ENCODE assay signal across 10 mouse cellular contexts in the genomic region with DNA sequence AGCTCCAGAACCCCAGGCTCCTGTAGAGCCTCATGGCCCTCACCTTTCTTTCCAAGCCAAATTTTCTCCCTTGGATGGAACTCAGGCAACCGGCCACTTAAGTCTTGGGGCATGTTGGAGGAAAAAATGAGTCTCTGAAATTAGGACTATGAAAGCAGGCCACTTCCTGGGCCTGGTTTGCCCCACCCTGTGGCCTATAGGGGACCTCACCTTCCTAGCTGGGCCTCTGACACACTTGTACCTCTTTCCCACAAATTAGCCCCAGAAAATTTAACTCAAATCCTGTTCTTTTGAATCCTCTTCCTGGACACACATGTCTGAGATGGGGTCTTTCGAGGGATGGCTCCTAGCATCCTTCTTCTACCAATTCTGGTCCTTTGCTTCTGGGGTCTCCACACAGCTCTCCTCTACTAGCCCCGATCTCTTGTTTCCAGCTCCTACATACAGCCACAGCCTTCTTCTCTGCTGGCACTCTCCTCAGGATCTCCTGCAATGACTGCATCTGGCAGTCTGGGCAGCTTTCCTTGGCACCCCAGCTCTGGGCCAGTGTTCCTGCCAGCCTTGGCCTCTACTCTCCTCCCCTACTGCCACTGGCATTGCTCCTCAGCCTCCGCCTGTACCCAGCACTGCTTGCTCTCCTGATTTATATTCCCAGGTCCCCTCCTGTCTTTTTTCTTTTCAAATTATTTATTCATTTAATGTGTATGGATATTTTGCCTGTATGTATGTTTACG. TPM values are rescaled to one million over a fixed set of nuclear protein-coding genes. Genes with fewer than 3 reads are reported as not detected.
DNase-seq lines count a peak whose midpoint lies in the region; ATAC-seq and TF ChIP-seq lines count a peak whose summit lies in the region.
"Had no signal": no experiment of that assay in that cellular context is flagged by ENCODE, and none has a peak within 500 bp of the region (broad histone marks: within the 10 kb centered on the region; RNA-seq: fewer than 3 reads in every experiment).

No protein-coding gene starts in this region.

- ATAC-seq in heart, embryonic 11.5 days (replicated peaks; ENCODE audit: insufficient number of reproducible peaks, low FRiP score, low TSS enrichment) = no peak
- ATAC-seq in granulocyte monocyte progenitor cell, adult 5-6 weeks (replicated peaks; ENCODE audit: poor library complexity, severe bottlenecking) = no peak
- no peak for ATAC-seq in activated CD4-positive, CD25-positive, alpha-beta regulatory T cell, adult 4 months
- ATAC-seq in megakaryocyte progenitor cell, adult 5-6 weeks (replicated peaks; ENCODE audit: poor library complexity) = no peak

- H3K27me3 ChIP-seq in CH12.LX (replicated peaks) = no peaks in the 10 kb centered on the region
- no peaks in the 10 kb centered on the region for H3K27me3 ChIP-seq in heart, embryonic 11.5 days (ENCODE audit: control insufficient read depth, insufficient read depth, low read length)
- H3K27me3 ChIP-seq: megakaryocyte, embryonic 14.5 days had no signal

- H3K9ac ChIP-seq in CH12.LX (ENCODE audit: insufficient read depth, low read depth) = no peak overlapping the region
- H3K9ac ChIP-seq in heart, embryonic 11.5 days (ENCODE audit: low read depth, low read length) = no peak overlapping the region

- in situ Hi-C loops in CH12.LX (cut with MboI; ENCODE audit: low pct_ligation_motif_present, low pct_unique_long_range_greater_than_20kb, low sequenced_read_pairs) = no loop called here

- TF ChIP-seq POLR2A in CH12.LX (IDR thresholded peaks at IDR 0.05; ENCODE audit: low read depth, low read length) = no peak

- peak; percentile 98 for DNase-seq in heart, adult 11 months
- DNase-seq in heart, postnatal 4 days = no peak
- DNase-seq in CH12.LX (ENCODE audit: extremely low read depth) = no peak
- peak; percentile 93 for DNase-seq in cerebellum, adult 9-11 months
- DNase-seq: kidney, adult 11 months had no signal

- no peaks in the 10 kb centered on the region for H3K9me3 ChIP-seq in CH12.LX (replicated peaks; ENCODE audit: low read length)
- H3K9me3 ChIP-seq in heart, embryonic 11.5 days (replicated peaks; ENCODE audit: control insufficient read depth, low read length) = no peaks in the 10 kb centered on the region
- H3K9me3 ChIP-seq: megakaryocyte, embryonic 14.5 days had no signal

- no peak overlapping the region for H3K27ac ChIP-seq in CH12.LX (ENCODE audit: insufficient read depth, low read depth)
- peak overlapping the region; percentile 82 for H3K27ac ChIP-seq in heart, embryonic 11.5 days (ENCODE audit: low read depth, low read length)

- 0 out of 2 replicates have a peak, but pooled peaks have one; percentile 11 for TF ChIP-seq EP300 in CH12.LX (IDR thresholded peaks at IDR 0.05; ENCODE audit: low read length)

- no peak for TF ChIP-seq CTCF in CH12.LX (conservative IDR thresholded peaks at IDR 0.05 in 1 of 2, IDR thresholded peaks at IDR 0.05 in 1 of 2; ENCODE audit: low read depth in 2 of 2, low read length in 2 of 2)

- no peak for TF ChIP-seq RAD21 in CH12.LX (IDR thresholded peaks at IDR 0.05; ENCODE audit: low read depth, low read length)

- H3K4me2 ChIP-seq in CH12.LX (ENCODE audit: insufficient read depth, low read depth, poor library complexity, severe bottlenecking) = no peak overlapping the region
- peak overlapping the region; percentile 37; the same call in 1 of the 2 replicates for H3K4me2 ChIP-seq in heart, embryonic 11.5 days

- WGBS in heart, embryonic 11.5 days (ENCODE audit: insufficient replicate concordance) = 86% methylated on average over 5 of the region's 5 CpGs

- H3K36me3 ChIP-seq in CH12.LX (replicated peaks in 1 of 2; ENCODE audit: control insufficient read depth in 1 of 2, insufficient read depth in 1 of 2, low read length in 1 of 2) = no peaks in the 10 kb centered on the region
- peaks cover 5% of the 10 kb centered on the region; the same call in 1 of the 2 replicates for H3K36me3 ChIP-seq in heart, embryonic 11.5 days (ENCODE audit: control insufficient read depth, insufficient read depth, low read length)

- H3K4me1 ChIP-seq in CH12.LX (ENCODE audit: control insufficient read depth in 1 of 2, insufficient read depth in 2 of 2) = peaks cover 32 to 78% of the 10 kb centered on the region in 2 experiments
- peaks cover 71% of the 10 kb centered on the region for H3K4me1 ChIP-seq in heart, embryonic 11.5 days (ENCODE audit: control insufficient read depth, insufficient read depth, low read length)

- dilution Hi-C loops in CH12.LX (cut with MboI; ENCODE audit: extremely low pct_ligation_motif_present, extremely low pct_unique_long_range_greater_than_20kb, low sequenced_read_pairs) = no loop called here

- no peak overlapping the region for H3K4me3 ChIP-seq in CH12.LX (replicated peaks in 1 of 3; ENCODE audit: low read depth in 2 of 3, low read length in 2 of 3, poor library complexity in 1 of 3)
- H3K4me3 ChIP-seq in heart, embryonic 11.5 days (ENCODE audit: low read depth, low read length) = no peak overlapping the region

- no peaks in the 10 kb centered on the region for H3K79me2 ChIP-seq in CH12.LX (replicated peaks; ENCODE audit: control insufficient read depth, extremely low read depth, insufficient read depth, poor library complexity, severe bottlenecking)

TF ChIP-seq in CH12.LX, 34 proteins besides CTCF, POLR2A, EP300 and RAD21:
- TF ChIP-seq JUND (conservative IDR thresholded peaks at IDR 0.05; ENCODE audit: low read depth, low read length) = 0 out of 2 replicates have a peak, but pooled peaks have one; percentile 17
- TF ChIP-seq ZKSCAN1 (IDR thresholded peaks at IDR 0.05; ENCODE audit: borderline replicate concordance, low read depth, low read length) = no peak
- TF ChIP-seq ELF1 (IDR thresholded peaks at IDR 0.05; ENCODE audit: low read depth, low read length) = peak; percentile 24; the same call in 1 of the 2 replicates

RNA-seq across cellular contexts. Expression of gene Itga5, which starts 6.5 kb away (rescaled TPM):
- total RNA-seq in heart, postnatal 4 days (2021) = 100 to 1,000 TPM; 120 to 121 TPM
- 0.17 and 0.21 TPM in 2 replicates for total RNA-seq in CH12.LX (2012; rRNA removed)
- total RNA-seq in CH12.LX (2014; rRNA removed) = 0.07 and 0.28 TPM in 2 replicates
- 1.6 and 1.8 TPM in 2 replicates for polyA plus RNA-seq in CH12.LX (2012; ENCODE audit: insufficient read length, low read depth)
- 66.4 and 82.7 TPM in 2 replicates for polyA plus RNA-seq in heart, embryonic 11.5 days (2014; fragmentation: Nextera tagmentation; extraction: Ambion mirVana)
- total RNA-seq in granulocyte monocyte progenitor cell, adult 5-6 weeks (2014; fragmentation: Nextera tagmentation) = 24.7 and 29.8 TPM in 2 replicates
- total RNA-seq in granulocyte monocyte progenitor cell, adult 5-6 weeks (2017) = 5.0 and 12.7 TPM in 2 replicates
- 1 to 10 TPM; 1.3 to 2.2 TPM for polyA plus RNA-seq in activated CD4-positive, CD25-positive, alpha-beta regulatory T cell, adult 4 months (2017; shearing (Covaris generic))
- 16.4 and 17.3 TPM in 2 replicates for total RNA-seq in megakaryocyte progenitor cell, adult 5-6 weeks (2015)
- 8.4 and 10.5 TPM in 2 replicates for total RNA-seq in megakaryocyte progenitor cell, adult 5-6 weeks (2017)

RNA-seq across cellular contexts. Expression of gene Zfp385a, which starts 20.1 kb away (rescaled TPM):
- total RNA-seq in heart, postnatal 4 days (2021) = 10 to 100 TPM; 21.9 to 22.0 TPM
- 2.7 and 3.1 TPM in 2 replicates for total RNA-seq in CH12.LX (2012; rRNA removed)
- total RNA-seq in CH12.LX (2014; rRNA removed) = 1.0 and 1.2 TPM in 2 replicates
- polyA plus RNA-seq in CH12.LX (2012; ENCODE audit: insufficient read length, low read depth) = 45.2 and 59.9 TPM in 2 replicates
- polyA plus RNA-seq in heart, embryonic 11.5 days (2014; fragmentation: Nextera tagmentation; extraction: Ambion mirVana) = 10.2 and 11.6 TPM in 2 replicates
- 17.5 and 24.9 TPM in 2 replicates for total RNA-seq in granulocyte monocyte progenitor cell, adult 5-6 weeks (2014; fragmentation: Nextera tagmentation)
- total RNA-seq in granulocyte monocyte progenitor cell, adult 5-6 weeks (2017) = 1.8 and 2.7 TPM in 2 replicates
- not detected for polyA plus RNA-seq in activated CD4-positive, CD25-positive, alpha-beta regulatory T cell, adult 4 months (2017; shearing (Covaris generic))
- 11.5 and 12.4 TPM in 2 replicates for total RNA-seq in megakaryocyte progenitor cell, adult 5-6 weeks (2015)
- 2.0 and 3.2 TPM in 2 replicates for total RNA-seq in megakaryocyte progenitor cell, adult 5-6 weeks (2017)

RNA-seq across cellular contexts. Expression of gene Gpr84, which starts 49.6 kb away (rescaled TPM):
- not detected for total RNA-seq in heart, postnatal 4 days (2021)
- 0.25 and 0.42 TPM in 2 replicates for total RNA-seq in CH12.LX (2012; rRNA removed)
- 0.26 and 0.66 TPM in 2 replicates for total RNA-seq in CH12.LX (2014; rRNA removed)
- 0.79 and 1.4 TPM in 2 replicates for polyA plus RNA-seq in CH12.LX (2012; ENCODE audit: insufficient read length, low read depth)
- 0.41 and 0.53 TPM in 2 replicates for polyA plus RNA-seq in heart, embryonic 11.5 days (2014; fragmentation: Nextera tagmentation; extraction: Ambion mirVana)
- 0.77 and 1.0 TPM in 2 replicates for total RNA-seq in granulocyte monocyte progenitor cell, adult 5-6 weeks (2014; fragmentation: Nextera tagmentation)
- 0.77 and 1.1 TPM in 2 replicates for total RNA-seq in granulocyte monocyte progenitor cell, adult 5-6 weeks (2017)
- not detected for polyA plus RNA-seq in activated CD4-positive, CD25-positive, alpha-beta regulatory T cell, adult 4 months (2017; shearing (Covaris generic))
- 1.8 and 3.4 TPM in 2 replicates for total RNA-seq in megakaryocyte progenitor cell, adult 5-6 weeks (2015)
- total RNA-seq in megakaryocyte progenitor cell, adult 5-6 weeks (2017) = 1.8 and 2.3 TPM in 2 replicates

Comparison
In these comparisons a context has a peak if more than half of its experiments do, and no peak if none do; other contexts are left out.
1. DNase-seq: peak in heart, adult 11 months (single experiment) and cerebellum, adult 9-11 months (single experiment); none in heart, postnatal 4 days (single experiment) and CH12.LX (single experiment).
2. RNA of gene Itga5, which starts 6.5 kb away (total RNA-seq): 120 to 121 TPM in heart, postnatal 4 days, 5.0 to 29.8 TPM in granulocyte monocyte progenitor cell, adult 5-6 weeks and 8.4 to 17.3 TPM in megakaryocyte progenitor cell, adult 5-6 weeks; 0.07 to 0.28 TPM in CH12.LX; every median in the first group is over 4 times any median in the second.